In genomic region chr2:43987919-43988318, GRCm38 (mm10) we compare ENCODE assay signal across 24 mouse cellular contexts.
"Had no signal": no experiment of that assay in that cellular context is flagged by ENCODE, and none has a peak within 500 bp of the region (broad histone marks: within the 10 kb centered on the region; RNA-seq: fewer than 3 reads in every experiment).

No protein-coding gene starts in this region.

- ATAC-seq: liver, embryonic 12.5 days had no signal

- H3K27me3 ChIP-seq: kidney, embryonic 15.5 days; limb, embryonic 13.5 days; liver, embryonic 12.5 days; liver, embryonic 15.5 days; lung, embryonic 15.5 days; megakaryocyte, embryonic 14.5 days; neural tube, embryonic 13.5 days; stomach, embryonic 15.5 days had no signal

- H3K36me3 ChIP-seq: kidney, embryonic 15.5 days; limb, embryonic 10.5 days; limb, embryonic 13.5 days; liver, embryonic 12.5 days; liver, embryonic 15.5 days; lung, embryonic 15.5 days; neural tube, embryonic 13.5 days; stomach, embryonic 15.5 days had no signal

- H3K4me3 ChIP-seq: kidney, embryonic 15.5 days; limb, embryonic 10.5 days; limb, embryonic 13.5 days; liver, embryonic 12.5 days; liver, embryonic 15.5 days; lung, embryonic 15.5 days; megakaryocyte, embryonic 14.5 days; myocyte; neural tube, embryonic 13.5 days; stomach, embryonic 15.5 days had no signal

- H3K4me1 ChIP-seq: kidney, embryonic 15.5 days; limb, embryonic 10.5 days; limb, embryonic 13.5 days; liver, embryonic 12.5 days; liver, embryonic 15.5 days; lung, embryonic 15.5 days; megakaryocyte, embryonic 14.5 days; stomach, embryonic 15.5 days had no signal

- H3K4me2 ChIP-seq: kidney, embryonic 15.5 days; limb, embryonic 13.5 days; liver, embryonic 12.5 days; liver, embryonic 15.5 days; lung, embryonic 15.5 days; midbrain, embryonic 11.5 days; neural tube, embryonic 13.5 days; stomach, embryonic 15.5 days had no signal

- H3K9me3 ChIP-seq: kidney, embryonic 15.5 days; limb, embryonic 10.5 days; limb, embryonic 13.5 days; liver, embryonic 12.5 days; liver, embryonic 15.5 days; lung, embryonic 15.5 days; megakaryocyte, embryonic 14.5 days; neural tube, embryonic 13.5 days; stomach, embryonic 15.5 days had no signal

- H3K27ac ChIP-seq: kidney, embryonic 15.5 days; limb, embryonic 10.5 days; limb, embryonic 13.5 days; liver, embryonic 12.5 days; liver, embryonic 15.5 days; lung, embryonic 15.5 days; neural tube, embryonic 13.5 days; stomach, embryonic 15.5 days had no signal

- H3K9ac ChIP-seq: kidney, embryonic 15.5 days; limb, embryonic 13.5 days; liver, embryonic 12.5 days; liver, embryonic 15.5 days; lung, embryonic 15.5 days; neural tube, embryonic 13.5 days; stomach, embryonic 15.5 days had no signal

- DNase-seq: kidney, adult 11 months; kidney, adult 8-10 months; kidney, postnatal 10 days; kidney, postnatal 36 days; layer of hippocampus, postnatal 36 days; liver; lung, adult 18-20 months; lung, postnatal 10 days; lung, postnatal 36 days; retina, postnatal 1 day; right cerebral cortex, postnatal 25 days; spleen, adult 18-20 months; thymus, postnatal 25 days had no signal
